Mouse (Mus musculus) liver, embryonic 16.5 days (tissue): Measurements from ENCODE around the gene Tor1b. TPM values are rescaled to one million over a fixed set of nuclear protein-coding genes. Genes with fewer than 3 reads are reported as not detected.
"Not testable (repeated sequence)": the region's sequence is repeated elsewhere in the genome, so short reads cannot be mapped to it uniquely, and the experiment has no call there.

Source experiments
- ATAC-seq: fragments of 200-750 bp; cut with Nextera tagmentation; 2 replicates; pipeline ENCODE4 v1.8.0; 2017; ENCODE audit warnings: low read depth, mild to moderate bottlenecking, moderate number of reproducible peaks, moderate library complexity
- H3K27ac ChIP-seq: fragments of 300-500 bp; sonication (generic); 2 replicates; pipeline ENCODE4 v1.5.1; 2014; ENCODE audit warnings: mild to moderate bottlenecking, low read length
- H3K27me3 ChIP-seq: fragments of 300-500 bp; sonication (generic); 2 replicates; pipeline ENCODE4 v1.6.1; 2014; ENCODE audit warnings: low read depth, low read length, mixed read lengths; ENCODE audit not compliant: control insufficient read depth, insufficient read depth
- H3K36me3 ChIP-seq: fragments of 300-500 bp; sonication (generic); 2 replicates; pipeline ENCODE4 v1.6.1; 2014; ENCODE audit warnings: mild to moderate bottlenecking; ENCODE audit not compliant: control insufficient read depth, insufficient read depth
- H3K4me1 ChIP-seq: fragments of 300-500 bp; sonication (generic); 2 replicates; pipeline ENCODE4 v1.6.1; 2014; ENCODE audit warnings: low read depth, low read length, mixed read lengths; ENCODE audit not compliant: control insufficient read depth
- H3K4me2 ChIP-seq: fragments of 300-500 bp; sonication (generic); 2 replicates; pipeline ENCODE4 v1.6.1; 2014; ENCODE audit warnings: low read depth, low read length, mixed read lengths
- H3K4me3 ChIP-seq: fragments of 300-500 bp; sonication (generic); 2 replicates; pipeline ENCODE4 v1.5.1; 2014; ENCODE audit warnings: low read depth, mild to moderate bottlenecking, low read length
- H3K9ac ChIP-seq: fragments of 300-500 bp; sonication (generic); 2 replicates; pipeline ENCODE4 v1.6.1; 2014; ENCODE audit warnings: low read depth, low read length
- H3K9me3 ChIP-seq: fragments of 300-500 bp; sonication (generic); replicated peaks from 2 replicates; pipeline ENCODE4 v1.6.1; 2016; ENCODE audit warnings: low read length; ENCODE audit not compliant: control insufficient read depth
- WGBS: fragments of 180-500 bp; shearing (Covaris S2); extraction: QIAGEN DNeasy Blood & Tissue Kit; methylation state at CpG from one replicate; pipeline ENCODE4 v1.1.7; 2014; ENCODE audit not compliant: insufficient replicate concordance; 5-methylcytosine and 5-hydroxymethylcytosine counted together
- polyA plus RNA-seq: library from polyadenylated mRNA; unstranded; fragments of >200 nt; fragmentation: Nextera tagmentation; extraction: Ambion mirVana; gene quantifications from 2 replicates; pipeline ENCODE4 v1.2.1, GENCODE M21; 2015

Tor1b gene
- polyA plus RNA-seq, 1 experiment from 2014 or later = 15.9 TPM

GRCm38 (mm10) chr2:30915933-30916332 lies 36.8 kb upstream of the Tor1b start:
- WGBS = 68% methylated on average over 6 of the region's 6 CpGs
- H3K27me3 ChIP-seq, H3K4me1 ChIP-seq, H3K36me3 ChIP-seq, H3K9ac ChIP-seq, H3K4me2 ChIP-seq, H3K9me3 ChIP-seq, ATAC-seq, H3K4me3 ChIP-seq, H3K27ac ChIP-seq: not testable (repeated sequence)

- ATAC-seq = no peak
- Histone ChIP-seq H3K9me3 (no peaks in the 10 kb centered on the region), H3K27ac (no peak overlapping the region), H3K27me3 (no peaks in the 10 kb centered on the region), H3K4me2 (no peak overlapping the region), H3K9ac (no peak overlapping the region), H3K4me1 (no peaks in the 10 kb centered on the region), H3K36me3 (no peaks in the 10 kb centered on the region), H3K4me3 (no peak overlapping the region)
- 71% methylated on average over 7 of the region's 7 CpGs for WGBS
Measured at GRCm38 (mm10) chr2:30917649-30918048, 35.1 kb upstream of the Tor1b start.

GRCm38 (mm10) chr2:30918126-30918525 lies 34.6 kb upstream of the Tor1b start:
- no peak for ATAC-seq
- Histone ChIP-seq H3K36me3 (no peaks in the 10 kb centered on the region), H3K27ac (no peak overlapping the region), H3K4me2 (no peak overlapping the region), H3K4me1 (no peaks in the 10 kb centered on the region), H3K9me3 (no peaks in the 10 kb centered on the region), H3K4me3 (no peak overlapping the region), H3K27me3 (no peaks in the 10 kb centered on the region), H3K9ac (no peak overlapping the region)
- 52% methylated on average over 6 of the region's 6 CpGs for WGBS

DNA sequence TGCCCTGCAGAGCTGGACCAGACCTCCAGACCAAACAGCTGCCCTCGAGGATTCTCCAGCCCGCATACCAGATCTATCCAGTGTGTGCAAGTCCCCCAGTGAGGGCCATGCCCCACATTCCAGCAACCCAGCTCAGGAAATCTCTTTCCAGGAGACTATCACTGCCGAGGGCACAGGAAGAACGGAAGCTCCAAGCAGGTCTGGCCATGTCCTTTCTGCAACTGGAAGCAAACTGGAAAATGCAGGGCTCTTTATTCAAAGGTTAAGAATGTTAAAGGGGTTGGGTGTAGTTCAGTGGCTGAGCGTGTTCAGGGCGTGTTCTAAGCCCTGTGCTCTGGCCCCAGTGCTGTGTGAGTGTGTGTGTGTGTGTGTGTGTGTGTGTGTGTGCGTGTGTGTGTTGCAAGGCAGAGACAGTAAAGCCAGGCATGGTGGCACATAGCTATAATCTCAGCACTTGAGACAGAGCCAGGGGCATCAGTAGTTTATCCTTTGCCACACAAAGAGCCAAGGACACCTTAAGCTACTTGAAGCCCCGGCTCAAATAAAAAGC lies 33.9 kb upstream of the Tor1b start:
- ATAC-seq = no peak
- Histone ChIP-seq H3K27me3 (no peaks in the 10 kb centered on the region), H3K27ac (no peak overlapping the region), H3K9me3 (no peaks in the 10 kb centered on the region), H3K4me3 (no peak overlapping the region), H3K9ac (no peak overlapping the region), H3K4me2 (no peak overlapping the region), H3K36me3 (no peaks in the 10 kb centered on the region), H3K4me1 (no peaks in the 10 kb centered on the region)
- WGBS = 47% methylated on average over 8 of the region's 8 CpGs

- no peak for ATAC-seq
Measured at GRCm38 (mm10) chr2:30920216-30920615, 32.5 kb upstream of the Tor1b start.

GRCm38 (mm10) chr2:30923099-30923498 lies 29.7 kb upstream of the Tor1b start:
- Histone ChIP-seq H3K27ac (no peak overlapping the region), H3K9ac (no peak overlapping the region), H3K4me3 (no peak overlapping the region), H3K9me3 (no peaks in the 10 kb centered on the region), H3K27me3 (no peaks in the 10 kb centered on the region), H3K36me3 (no peaks in the 10 kb centered on the region), H3K4me2 (no peak overlapping the region), H3K4me1 (no peaks in the 10 kb centered on the region; the same call in 1 of the 2 replicates)
- ATAC-seq = no peak
- WGBS = 55% methylated on average over 3 of the region's 3 CpGs

More at GRCm38 (mm10) chr2:30920216-30920615, 32.5 kb upstream of the Tor1b start:
- 42% methylated on average over 7 of the region's 7 CpGs for WGBS
- no peak overlapping the region for H3K4me2 ChIP-seq
- H3K4me1 ChIP-seq = no peaks in the 10 kb centered on the region
- no peaks in the 10 kb centered on the region for H3K9me3 ChIP-seq
- H3K4me3 ChIP-seq = no peak overlapping the region
- H3K36me3 ChIP-seq = no peaks in the 10 kb centered on the region
- no peaks in the 10 kb centered on the region for H3K27me3 ChIP-seq
- no peak overlapping the region for H3K9ac ChIP-seq
- no peak overlapping the region for H3K27ac ChIP-seq

DNA sequence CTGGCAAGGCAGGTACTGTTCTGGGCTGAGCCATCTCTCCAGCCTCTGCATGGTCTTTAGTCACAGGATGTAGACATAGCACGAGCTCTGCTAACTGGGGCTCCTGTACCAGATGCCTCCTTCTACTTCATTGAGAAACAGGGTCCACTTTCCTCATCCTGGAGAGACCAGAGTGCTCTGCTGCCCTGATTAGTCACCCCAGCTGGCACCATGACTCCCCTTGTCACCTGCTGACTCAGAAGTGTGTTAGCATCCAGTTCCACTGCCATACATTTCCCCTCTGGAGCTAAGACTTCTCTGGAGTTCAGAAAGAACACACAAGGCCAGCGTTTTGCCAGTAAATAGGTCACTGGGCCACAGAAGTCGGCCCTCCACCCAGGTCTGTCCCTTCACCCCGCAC lies 27.6 kb upstream of the Tor1b start:
- Histone ChIP-seq H3K27ac (no peak overlapping the region), H3K4me3 (no peak overlapping the region), H3K27me3 (no peaks in the 10 kb centered on the region), H3K4me1 (peaks cover 17% of the 10 kb centered on the region), H3K36me3 (no peaks in the 10 kb centered on the region), H3K4me2 (no peak overlapping the region), H3K9ac (no peak overlapping the region), H3K9me3 (no peaks in the 10 kb centered on the region)
- 48% methylated on average over 4 of the region's 4 CpGs for WGBS
- no peak for ATAC-seq

GRCm38 (mm10) chr2:30926381-30926780 lies 26.4 kb upstream of the Tor1b start:
- no peak overlapping the region for H3K27ac ChIP-seq
- H3K4me3 ChIP-seq = no peak overlapping the region
- no peaks in the 10 kb centered on the region for H3K27me3 ChIP-seq
- peaks cover 17% of the 10 kb centered on the region for H3K4me1 ChIP-seq
- H3K9me3 ChIP-seq = no peaks in the 10 kb centered on the region
- H3K36me3 ChIP-seq = no peaks in the 10 kb centered on the region
- ATAC-seq = no peak
- H3K9ac ChIP-seq = no peak overlapping the region
- H3K4me2 ChIP-seq = no peak overlapping the region
- 51% methylated on average over 4 of the region's 4 CpGs for WGBS

DNA sequence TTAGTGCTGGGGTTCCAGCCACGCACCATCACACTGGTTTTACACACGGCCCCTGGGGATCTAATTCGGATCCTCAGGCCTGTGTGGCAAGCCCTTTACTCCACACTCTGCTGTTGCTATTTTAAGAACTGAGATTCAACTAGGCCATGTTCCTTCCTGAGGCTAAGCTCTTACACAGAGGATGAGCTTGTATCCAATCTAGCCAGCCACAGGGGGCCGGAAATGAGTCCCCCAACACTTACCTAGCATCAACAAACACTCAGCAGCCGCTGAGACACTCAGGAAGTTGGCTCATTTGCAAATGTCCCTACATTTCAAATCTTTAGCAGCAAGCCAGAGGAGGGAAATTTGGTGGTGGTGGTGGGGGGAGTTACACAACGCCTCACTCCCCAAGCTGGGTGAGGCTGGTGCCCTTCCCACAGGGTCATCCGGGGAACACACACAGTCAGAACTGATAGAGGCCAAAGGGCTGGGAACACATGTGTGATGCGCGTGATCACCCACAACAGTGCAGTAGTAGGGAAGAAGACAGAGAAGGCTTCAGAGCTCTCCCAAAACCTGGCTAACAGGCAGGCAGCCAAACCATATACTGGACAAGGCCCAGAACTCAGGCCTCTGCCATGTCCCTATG lies 25.5 kb upstream of the Tor1b start:
- 48% methylated on average over 9 of the region's 9 CpGs for WGBS
- Histone ChIP-seq H3K27me3 (no peaks in the 10 kb centered on the region), H3K4me1 (peaks cover 17% of the 10 kb centered on the region), H3K4me3 (no peak overlapping the region), H3K9me3 (no peaks in the 10 kb centered on the region), H3K9ac (no peak overlapping the region), H3K36me3 (no peaks in the 10 kb centered on the region), H3K27ac (peak overlapping the region; percentile 30; the same call in 1 of the 2 replicates), H3K4me2 (no peak overlapping the region)
- ATAC-seq = no peak
